25 mouse cellular contexts compared by ENCODE assay signal in genomic region chr7:44688890-44689289, GRCm38 (mm10). TPM values are rescaled to one million over a fixed set of nuclear protein-coding genes. Genes with fewer than 3 reads are reported as not detected.
DNase-seq lines count a peak whose midpoint lies in the region; ATAC-seq and TF ChIP-seq lines count a peak whose summit lies in the region.
"Had no signal": no experiment of that assay in that cellular context is flagged by ENCODE, and none has a peak within 500 bp of the region (broad histone marks: within the 10 kb centered on the region; RNA-seq: fewer than 3 reads in every experiment).

No protein-coding gene starts in this region.

- DNase-seq in gastrocnemius, adult 2 months: no peak
- no peak for DNase-seq in gastrocnemius, adult 8-10 months (ENCODE audit: low spot score in 2 of 2)
- DNase-seq in liver, adult 2 months (ENCODE audit: extremely low read depth, low read depth, low spot score): no peak
- DNase-seq in liver, embryonic 11.5 days (ENCODE audit: low spot score): no peak
- DNase-seq in urinary bladder, postnatal 4 days (ENCODE audit: low spot score in 2 of 2): no peak
- DNase-seq: adrenal gland, postnatal 25 days; gastrocnemius, postnatal 36 days; kidney, postnatal 36 days; retina, postnatal 1 day; spleen, adult 18-20 months had no signal

- TF ChIP-seq CTCF in gastrocnemius, adult 2 months (IDR thresholded peaks at IDR 0.05): peak; percentile 27; the same call in 1 of the 2 replicates
- peak; percentile 24; the same call in 1 of the 2 replicates for TF ChIP-seq CTCF in liver, adult 2 months (IDR thresholded peaks at IDR 0.05; ENCODE audit: low read depth, low read length)
- peak; percentile 63 for TF ChIP-seq CTCF in E14TG2a.4 (conservative IDR thresholded peaks at IDR 0.05; ENCODE audit: low read length)
- TF ChIP-seq CTCF in bone marrow, adult 2 months (IDR thresholded peaks at IDR 0.05; ENCODE audit: control insufficient read depth, insufficient read depth, low read length): peak; percentile 20; the same call in 1 of the 2 replicates

- no peak overlapping the region for H3K9ac ChIP-seq in liver, adult 2 months (ENCODE audit: low read depth, low read length)
- H3K9ac ChIP-seq in liver, embryonic 11.5 days (ENCODE audit: low read depth, low read length): no peak overlapping the region
- H3K9ac ChIP-seq in forebrain, embryonic 16.5 days (replicated peaks; ENCODE audit: low read depth, low read length): no peak overlapping the region
- H3K9ac ChIP-seq: heart, embryonic 12.5 days; intestine, embryonic 15.5 days had no signal

- H3K36me3 ChIP-seq in liver, adult 2 months (ENCODE audit: control insufficient read depth, insufficient read depth, low read length): no peaks in the 10 kb centered on the region
- H3K36me3 ChIP-seq in liver, embryonic 11.5 days (ENCODE audit: control insufficient read depth, insufficient read depth, low read length): no peaks in the 10 kb centered on the region
- H3K36me3 ChIP-seq in E14TG2a.4 (ENCODE audit: insufficient read depth, low read length): no peaks in the 10 kb centered on the region
- no peaks in the 10 kb centered on the region for H3K36me3 ChIP-seq in forebrain, embryonic 16.5 days (ENCODE audit: control insufficient read depth, insufficient read depth)
- H3K36me3 ChIP-seq: embryonic facial prominence, embryonic 10.5 days; G1E; heart, embryonic 12.5 days; intestine, embryonic 15.5 days had no signal

- no peak overlapping the region for H3K27ac ChIP-seq in gastrocnemius, adult 2 months
- no peak overlapping the region for H3K27ac ChIP-seq in liver, adult 2 months (replicated peaks; ENCODE audit: insufficient read depth, low read depth, low read length)
- H3K27ac ChIP-seq in liver, embryonic 11.5 days (ENCODE audit: low read depth, low read length): no peak overlapping the region
- H3K27ac ChIP-seq in bone marrow, adult 2 months (ENCODE audit: control insufficient read depth, insufficient read depth, low read depth, low read length, poor library complexity): no peak overlapping the region
- no peak overlapping the region for H3K27ac ChIP-seq in forebrain, embryonic 16.5 days (ENCODE audit: low read length)
- H3K27ac ChIP-seq: embryonic facial prominence, embryonic 10.5 days; intestine, embryonic 15.5 days had no signal

- TF ChIP-seq POLR2A in liver, adult 2 months (IDR thresholded peaks at IDR 0.05; ENCODE audit: extremely low read depth, insufficient read depth, low read length): no peak
- TF ChIP-seq POLR2A in bone marrow, adult 2 months (IDR thresholded peaks at IDR 0.05; ENCODE audit: borderline replicate concordance, control insufficient read depth, low read depth, low read length): no peak

- no peak for ATAC-seq in liver, embryonic 11.5 days (replicated peaks; ENCODE audit: low FRiP score)
- ATAC-seq in forebrain, embryonic 16.5 days: no peak
- ATAC-seq: activated CD4-positive, CD25-positive, alpha-beta regulatory T cell, adult 4 months; intestine, embryonic 15.5 days had no signal

- no peak overlapping the region for H3K4me2 ChIP-seq in liver, embryonic 11.5 days
- no peak overlapping the region for H3K4me2 ChIP-seq in forebrain, embryonic 16.5 days (ENCODE audit: low read length)
- H3K4me2 ChIP-seq: heart, embryonic 12.5 days; intestine, embryonic 15.5 days had no signal

- intact Hi-C loops in gastrocnemius, adult 2 months (cut with DNase I): no loop called here

- H3K79me2 ChIP-seq in liver, adult 2 months (ENCODE audit: control insufficient read depth, insufficient read depth, low read length): no peaks in the 10 kb centered on the region

- no peaks in the 10 kb centered on the region for H3K4me1 ChIP-seq in liver, adult 2 months (ENCODE audit: control insufficient read depth, insufficient read depth, low read length)
- no peaks in the 10 kb centered on the region for H3K4me1 ChIP-seq in liver, embryonic 11.5 days (replicated peaks; ENCODE audit: control insufficient read depth, insufficient read depth, low read length)
- peaks cover 44% of the 10 kb centered on the region for H3K4me1 ChIP-seq in E14TG2a.4 (replicated peaks; ENCODE audit: low read depth, low read length)
- no peaks in the 10 kb centered on the region; the same call in 1 of the 2 replicates for H3K4me1 ChIP-seq in bone marrow, adult 2 months (ENCODE audit: control insufficient read depth, insufficient read depth, low read length)
- H3K4me1 ChIP-seq in forebrain, embryonic 16.5 days (replicated peaks; ENCODE audit: control insufficient read depth, insufficient read depth, low read length): no peaks in the 10 kb centered on the region; the same call in 1 of the 2 replicates
- H3K4me1 ChIP-seq: embryonic facial prominence, embryonic 10.5 days; heart, embryonic 12.5 days had no signal

- 71% methylated on average over 3 of the region's 3 CpGs for WGBS in liver, adult 2 months
- WGBS in liver, embryonic 11.5 days: 66% methylated on average over 3 of the region's 3 CpGs
- 67% methylated on average over 3 of the region's 3 CpGs for WGBS in bone marrow, adult 2 months
- WGBS in forebrain, embryonic 16.5 days: 75% methylated on average over 3 of the region's 3 CpGs

- no peaks in the 10 kb centered on the region for H3K27me3 ChIP-seq in liver, adult 2 months (ENCODE audit: control insufficient read depth, insufficient read depth, low read length)
- no peaks in the 10 kb centered on the region for H3K27me3 ChIP-seq in liver, embryonic 11.5 days (replicated peaks; ENCODE audit: control insufficient read depth, insufficient read depth, low read length)
- no peaks in the 10 kb centered on the region; the same call in 1 of the 2 replicates for H3K27me3 ChIP-seq in E14TG2a.4 (ENCODE audit: insufficient read depth, low read length)
- no peaks in the 10 kb centered on the region for H3K27me3 ChIP-seq in forebrain, embryonic 16.5 days (replicated peaks; ENCODE audit: control insufficient read depth, insufficient read depth, low read length)
- H3K27me3 ChIP-seq: intestine, embryonic 15.5 days had no signal

- H3K9me3 ChIP-seq in liver, embryonic 11.5 days (ENCODE audit: control insufficient read depth, low read length): no peaks in the 10 kb centered on the region
- H3K9me3 ChIP-seq in E14TG2a.4 (ENCODE audit: low read length): no peaks in the 10 kb centered on the region
- no peaks in the 10 kb centered on the region for H3K9me3 ChIP-seq in forebrain, embryonic 16.5 days (ENCODE audit: control insufficient read depth, low read length)
- H3K9me3 ChIP-seq: embryonic facial prominence, embryonic 10.5 days; G1E; intestine, embryonic 15.5 days had no signal

- H3K4me3 ChIP-seq in gastrocnemius, adult 2 months: no peak overlapping the region
- no peak overlapping the region for H3K4me3 ChIP-seq in liver, adult 2 months (ENCODE audit: insufficient read depth, low read depth, low read length)
- H3K4me3 ChIP-seq in liver, embryonic 11.5 days (ENCODE audit: low read depth, low read length): no peak overlapping the region
- H3K4me3 ChIP-seq in E14TG2a.4 (replicated peaks; ENCODE audit: low read length): no peak overlapping the region
- no peak overlapping the region for H3K4me3 ChIP-seq in bone marrow, adult 2 months (replicated peaks; ENCODE audit: control insufficient read depth, low read depth, low read length)
- no peak overlapping the region for H3K4me3 ChIP-seq in forebrain, embryonic 16.5 days (replicated peaks; ENCODE audit: low read length)
- H3K4me3 ChIP-seq: embryonic facial prominence, embryonic 10.5 days; heart, embryonic 12.5 days; intestine, embryonic 15.5 days had no signal

RNA-seq across cellular contexts. Expression of gene Myh14, which starts 18.2 kb away (rescaled TPM):
- 10 to 100 TPM; 32.0 to 36.7 TPM for total RNA-seq in gastrocnemius, adult 2 months (2021)
- total RNA-seq in gastrocnemius, adult 8-10 months (2022): 10 to 100 TPM; 38.7 to 58.3 (median 42.5) TPM
- total RNA-seq in liver, adult 2 months (2014; rRNA removed): 7.0 and 8.0 TPM in 2 replicates
- polyA plus RNA-seq in liver, adult 2 months (2012; rRNA removed): 5.6 and 6.0 TPM in 2 replicates
- 0.66 and 0.68 TPM in 2 replicates for polyA plus RNA-seq in liver, embryonic 11.5 days (2014; fragmentation: Nextera tagmentation; extraction: Ambion mirVana)
- 0.41 TPM in 1 of 2 replicates, not detected in the other for polyA plus RNA-seq in bone marrow, adult 2 months (2011; ENCODE audit: insufficient read depth, insufficient read length, low replicate concordance, missing spikeins)
- 1.6 and 1.7 TPM in 2 replicates for polyA plus RNA-seq in forebrain, embryonic 16.5 days (2015; fragmentation: Nextera tagmentation; extraction: Ambion mirVana)
- total RNA-seq: G1E had no signal
- polyA plus RNA-seq: G1E had no signal

RNA-seq across cellular contexts. Expression of gene Izumo2, which starts 19.7 kb away (rescaled TPM):
- not detected for total RNA-seq in gastrocnemius, adult 2 months (2021)
- not detected for total RNA-seq in gastrocnemius, adult 8-10 months (2022)
- not detected in 2 replicates for total RNA-seq in liver, adult 2 months (2014; rRNA removed)
- polyA plus RNA-seq in liver, adult 2 months (2012; rRNA removed): not detected in 2 replicates
- not detected in 2 replicates for polyA plus RNA-seq in liver, embryonic 11.5 days (2014; fragmentation: Nextera tagmentation; extraction: Ambion mirVana)
- not detected in 2 replicates for polyA plus RNA-seq in bone marrow, adult 2 months (2011; ENCODE audit: insufficient read depth, insufficient read length, low replicate concordance, missing spikeins)
- not detected in 2 replicates for polyA plus RNA-seq in forebrain, embryonic 16.5 days (2015; fragmentation: Nextera tagmentation; extraction: Ambion mirVana)
- total RNA-seq: adrenal gland, postnatal 25 days; G1E; gastrocnemius, postnatal 36 days; hematopoietic stem cell, adult 5-6 weeks; layer of hippocampus, postnatal 25 days had no signal
- polyA plus RNA-seq: activated CD4-positive, CD25-positive, alpha-beta regulatory T cell, adult 4 months; embryonic facial prominence, embryonic 10.5 days; frontal cortex, adult 2 months; G1E; heart, embryonic 12.5 days; intestine, embryonic 15.5 days; limb, embryonic 11.5 days; lung, embryonic 16.5 days; neural tube, embryonic 14.5 days; urinary bladder, adult 2 months had no signal

RNA-seq across cellular contexts. Expression of gene Vrk3, which starts 59.3 kb away (rescaled TPM):
- 10 to 100 TPM; 17.1 to 22.9 TPM for total RNA-seq in gastrocnemius, adult 2 months (2021)
- total RNA-seq in gastrocnemius, adult 8-10 months (2022): 10 to 100 TPM; 19.9 to 23.5 (median 21.6) TPM
- total RNA-seq in liver, adult 2 months (2014; rRNA removed): 8.6 and 12.7 TPM in 2 replicates
- polyA plus RNA-seq in liver, adult 2 months (2012; rRNA removed): 31.4 and 34.3 TPM in 2 replicates
- 36.4 and 39.2 TPM in 2 replicates for polyA plus RNA-seq in liver, embryonic 11.5 days (2014; fragmentation: Nextera tagmentation; extraction: Ambion mirVana)
- polyA plus RNA-seq in bone marrow, adult 2 months (2011; ENCODE audit: insufficient read depth, insufficient read length, low replicate concordance, missing spikeins): 21.6 and 33.6 TPM in 2 replicates
- polyA plus RNA-seq in forebrain, embryonic 16.5 days (2015; fragmentation: Nextera tagmentation; extraction: Ambion mirVana): 34.6 and 36.0 TPM in 2 replicates
